Mouse (Mus musculus) stomach, embryonic 15.5 days (tissue): ENCODE data around the gene Xrcc2. TPM values are rescaled to one million over a fixed set of nuclear protein-coding genes. Genes with fewer than 3 reads are reported as not detected.
"Not testable (repeated sequence)": the region's sequence is repeated elsewhere in the genome, so short reads cannot be mapped to it uniquely, and the experiment has no call there.

Experiments
- ATAC-seq: fragments of 200-750 bp; cut with Nextera tagmentation; 2 replicates; pipeline ENCODE4 v1.8.0; 2017; ENCODE audit warnings: low read depth, moderate number of reproducible peaks, moderate TSS enrichment; ENCODE audit not compliant: insufficient read depth, low FRiP score
- H3K27ac ChIP-seq: fragments of 300-500 bp; sonication (generic); 2 replicates; pipeline ENCODE4 v1.5.1; 2015; ENCODE audit warnings: mild to moderate bottlenecking, inconsistent platforms
- H3K27me3 ChIP-seq: fragments of 300-500 bp; sonication (generic); replicated peaks from 2 replicates; pipeline ENCODE4 v1.6.1; 2015; ENCODE audit warnings: inconsistent platforms
- H3K36me3 ChIP-seq: fragments of 300-500 bp; sonication (generic); 2 replicates; pipeline ENCODE4 v1.6.1; 2015; ENCODE audit warnings: inconsistent platforms
- H3K4me1 ChIP-seq: fragments of 300-500 bp; sonication (generic); 2 replicates; pipeline ENCODE4 v1.6.1; 2015; ENCODE audit warnings: inconsistent platforms
- H3K4me2 ChIP-seq: fragments of 300-500 bp; sonication (generic); 2 replicates; pipeline ENCODE4 v1.6.1; 2015; ENCODE audit warnings: mild to moderate bottlenecking, inconsistent platforms
- H3K4me3 ChIP-seq: fragments of 300-500 bp; sonication (generic); replicated peaks from 2 replicates; pipeline ENCODE4 v1.5.1; 2015; ENCODE audit warnings: inconsistent platforms
- H3K9ac ChIP-seq: fragments of 300-500 bp; sonication (generic); 2 replicates; pipeline ENCODE4 v1.6.1; 2015; ENCODE audit warnings: inconsistent platforms
- H3K9me3 ChIP-seq: fragments of 300-500 bp; sonication (generic); 2 replicates; pipeline ENCODE4 v1.6.1; 2016; ENCODE audit warnings: inconsistent platforms
- WGBS: fragments of 180-500 bp; shearing (Covaris S2); methylation state at CpG from one replicate; pipeline ENCODE4 v1.1.7; 2015; 5-methylcytosine and 5-hydroxymethylcytosine counted together
- polyA plus RNA-seq: library from polyadenylated mRNA; unstranded; fragments of >200 nt; fragmentation: Nextera tagmentation; extraction: Ambion mirVana; gene quantifications from 2 replicates; pipeline ENCODE4 v1.2.1, GENCODE M21; 2015

Xrcc2 gene
- polyA plus RNA-seq, 1 experiment from 2014 or later = 8.2 TPM

- no peaks in the 10 kb centered on the region for H3K9me3 ChIP-seq
- no peaks in the 10 kb centered on the region for H3K27me3 ChIP-seq
- H3K4me2 ChIP-seq = no peak overlapping the region
- no peaks in the 10 kb centered on the region for H3K36me3 ChIP-seq
- H3K27ac ChIP-seq = no peak overlapping the region
- H3K4me1 ChIP-seq = no peaks in the 10 kb centered on the region
- no peak overlapping the region for H3K4me3 ChIP-seq
- 75% methylated on average over 2 of the region's 2 CpGs for WGBS
- no peak overlapping the region for H3K9ac ChIP-seq
- no peak for ATAC-seq
Observed at GRCm38 (mm10) chr5:25723016-25723415, 17.4 kb upstream of the Xrcc2 start.

GRCm38 (mm10) chr5:25719390-25719789, 13.8 kb upstream of the Xrcc2 start:
- Histone ChIP-seq H3K9ac (no peak overlapping the region), H3K27ac (no peak overlapping the region), H3K4me1 (no peaks in the 10 kb centered on the region), H3K27me3 (no peaks in the 10 kb centered on the region), H3K4me3 (no peak overlapping the region), H3K4me2 (no peak overlapping the region), H3K36me3 (no peaks in the 10 kb centered on the region), H3K9me3 (no peaks in the 10 kb centered on the region)
- WGBS = 88% methylated on average over 4 of the region's 4 CpGs
- ATAC-seq = no peak

GRCm38 (mm10) chr5:25713001-25713706, 7.5 kb upstream of the Xrcc2 start:
- H3K9me3 ChIP-seq, ATAC-seq, H3K4me1 ChIP-seq, H3K4me3 ChIP-seq, H3K27ac ChIP-seq, H3K36me3 ChIP-seq, H3K4me2 ChIP-seq, H3K27me3 ChIP-seq, H3K9ac ChIP-seq: not testable (repeated sequence)
- WGBS = 88% methylated on average over 4 of the region's 4 CpGs

GRCm38 (mm10) chr5:25704702-25705566, 691 bp downstream of the Xrcc2 start:
- peak overlapping the region; percentile 76 for H3K4me3 ChIP-seq
- peak overlapping the region; percentile 61 for H3K9ac ChIP-seq
- peak overlapping the region; percentile 42; the same call in 1 of the 2 replicates for H3K27ac ChIP-seq
- no peaks in the 10 kb centered on the region for H3K9me3 ChIP-seq
- 18% methylated on average over 19 of the region's 19 CpGs for WGBS
- H3K4me2 ChIP-seq = peak overlapping the region; percentile 77
- H3K36me3 ChIP-seq = no peaks in the 10 kb centered on the region
- H3K27me3 ChIP-seq = no peaks in the 10 kb centered on the region
- peaks cover 4% of the 10 kb centered on the region; the same call in 1 of the 2 replicates for H3K4me1 ChIP-seq
- ATAC-seq = peak; percentile 15; the same call in 1 of the 2 replicates

GRCm38 (mm10) chr5:25697941-25698340, 7.7 kb downstream of the Xrcc2 start:
- no peak overlapping the region for H3K9ac ChIP-seq
- 87% methylated on average over 7 of the region's 7 CpGs for WGBS
- ATAC-seq = no peak
- H3K27me3 ChIP-seq = no peaks in the 10 kb centered on the region
- H3K27ac ChIP-seq = no peak overlapping the region
- no peak overlapping the region for H3K4me2 ChIP-seq
- H3K36me3 ChIP-seq = 0 out of 2 replicates have a peak, but pooled peaks cover 6% of the 10 kb centered on the region
- no peaks in the 10 kb centered on the region for H3K4me1 ChIP-seq
- no peaks in the 10 kb centered on the region for H3K9me3 ChIP-seq
- H3K4me3 ChIP-seq = no peak overlapping the region

GRCm38 (mm10) chr5:25696256-25696655, 9.4 kb downstream of the Xrcc2 start:
- ATAC-seq = no peak
- no peak overlapping the region for H3K4me3 ChIP-seq
- no peaks in the 10 kb centered on the region for H3K4me1 ChIP-seq
- no peak overlapping the region for H3K9ac ChIP-seq
- H3K36me3 ChIP-seq = peaks cover 13% of the 10 kb centered on the region; the same call in 1 of the 2 replicates
- no peak overlapping the region for H3K27ac ChIP-seq
- H3K9me3 ChIP-seq = no peaks in the 10 kb centered on the region
- WGBS = 91% methylated on average over 7 of the region's 7 CpGs
- no peaks in the 10 kb centered on the region for H3K27me3 ChIP-seq
- H3K4me2 ChIP-seq = no peak overlapping the region

- 75% methylated on average over 6 of the region's 6 CpGs for WGBS
Observed at GRCm38 (mm10) chr5:25695786-25696185, 9.8 kb downstream of the Xrcc2 start.

GRCm38 (mm10) chr5:25671696-25672520, 33.7 kb downstream of the Xrcc2 start:
- no peaks in the 10 kb centered on the region for H3K9me3 ChIP-seq
- H3K4me2 ChIP-seq = no peak overlapping the region
- H3K36me3 ChIP-seq = no peaks in the 10 kb centered on the region
- no peak overlapping the region for H3K9ac ChIP-seq
- H3K27me3 ChIP-seq = no peaks in the 10 kb centered on the region
- ATAC-seq = no peak
- no peak overlapping the region for H3K4me3 ChIP-seq
- H3K4me1 ChIP-seq = no peaks in the 10 kb centered on the region
- 88% methylated on average over 31 of the region's 31 CpGs for WGBS
- no peak overlapping the region for H3K27ac ChIP-seq

More at GRCm38 (mm10) chr5:25695786-25696185, 9.8 kb downstream of the Xrcc2 start:
- no peaks in the 10 kb centered on the region for H3K9me3 ChIP-seq
- H3K27me3 ChIP-seq = no peaks in the 10 kb centered on the region
- H3K4me3 ChIP-seq = no peak overlapping the region
- H3K9ac ChIP-seq = no peak overlapping the region
- H3K36me3 ChIP-seq = peaks cover 17% of the 10 kb centered on the region
- no peak for ATAC-seq
- H3K27ac ChIP-seq = no peak overlapping the region
- no peak overlapping the region for H3K4me2 ChIP-seq
- H3K4me1 ChIP-seq = no peaks in the 10 kb centered on the region

- Histone ChIP-seq H3K27me3 (no peaks in the 10 kb centered on the region), H3K4me3 (no peak overlapping the region), H3K4me1 (peaks cover 3% of the 10 kb centered on the region; the same call in 1 of the 2 replicates), H3K9me3 (no peaks in the 10 kb centered on the region), H3K27ac (no peak overlapping the region), H3K36me3 (no peaks in the 10 kb centered on the region), H3K9ac (no peak overlapping the region), H3K4me2 (no peak overlapping the region)
- no peak for ATAC-seq
- WGBS = 78% methylated on average over 3 of the region's 3 CpGs
Observed at GRCm38 (mm10) chr5:25671051-25671450, 34.6 kb downstream of the Xrcc2 start.

- H3K4me1 ChIP-seq = peaks cover 4% of the 10 kb centered on the region; the same call in 1 of the 2 replicates
- no peak for ATAC-seq
- no peaks in the 10 kb centered on the region for H3K9me3 ChIP-seq
- H3K27me3 ChIP-seq = no peaks in the 10 kb centered on the region
- no peak overlapping the region for H3K27ac ChIP-seq
- H3K4me2 ChIP-seq = no peak overlapping the region
- H3K36me3 ChIP-seq = no peaks in the 10 kb centered on the region
- H3K9ac ChIP-seq = no peak overlapping the region
- 83% methylated on average over 9 of the region's 9 CpGs for WGBS
- H3K4me3 ChIP-seq = no peak overlapping the region
Observed at GRCm38 (mm10) chr5:25668306-25668705, 37.3 kb downstream of the Xrcc2 start.

- H3K36me3 ChIP-seq = no peaks in the 10 kb centered on the region
- ATAC-seq = no peak
- no peak overlapping the region for H3K27ac ChIP-seq
- no peak overlapping the region for H3K9ac ChIP-seq
- H3K9me3 ChIP-seq = no peaks in the 10 kb centered on the region
- H3K4me3 ChIP-seq = no peak overlapping the region
- H3K4me2 ChIP-seq = no peak overlapping the region
- H3K4me1 ChIP-seq = peaks cover 4% of the 10 kb centered on the region; the same call in 1 of the 2 replicates
- 77% methylated on average over 9 of the region's 9 CpGs for WGBS
- no peaks in the 10 kb centered on the region for H3K27me3 ChIP-seq
Observed at GRCm38 (mm10) chr5:25666684-25667083, 38.9 kb downstream of the Xrcc2 start.
